Mouse (Mus musculus): ENCODE data around the gene Pnldc1.

- no peak for TF ChIP-seq CTCF (IDR thresholded peaks at IDR 0.05; ENCODE audit: borderline replicate concordance, extremely low read depth, insufficient read depth, insufficient read length)
- TF ChIP-seq POLR2A (IDR thresholded peaks at IDR 0.05; ENCODE audit: borderline replicate concordance, extremely low read depth, insufficient read depth, insufficient read length, poor library complexity, severe bottlenecking): no peak
Observed at GRCm38 (mm10) chr17:12846474-12846873, 63.6 kb downstream of the Pnldc1 start.

Measured in brain, embryonic 14.5 days (tissue).